Mouse (Mus musculus): ENCODE results near the gene Kcnq1.

The Kcnq1 gene

GRCm38 (mm10) chr7:143136561-143136960, 30.4 kb downstream of the Kcnq1 start:
- no peak for DNase-seq (ENCODE audit: low spot score)

- peak; percentile 84 for DNase-seq (ENCODE audit: low spot score)
Observed at GRCm38 (mm10) chr7:143138789-143139188, 32.6 kb downstream of the Kcnq1 start.

GRCm38 (mm10) chr7:143139932-143140331, 33.8 kb downstream of the Kcnq1 start:
- DNase-seq (ENCODE audit: low spot score): no peak

GRCm38 (mm10) chr7:143142680-143143079, 36.5 kb downstream of the Kcnq1 start:
- DNase-seq (ENCODE audit: low spot score): no peak

- DNase-seq (ENCODE audit: low spot score): no peak
Observed at GRCm38 (mm10) chr7:143147015-143147414, 40.9 kb downstream of the Kcnq1 start.

GRCm38 (mm10) chr7:143151171-143151570, 45.0 kb downstream of the Kcnq1 start:
- peak; percentile 86 for DNase-seq (ENCODE audit: low spot score)

- DNase-seq (ENCODE audit: low spot score): peak; percentile 75
Observed at GRCm38 (mm10) chr7:143152350-143152749, 46.2 kb downstream of the Kcnq1 start.

- peak; percentile 96 for DNase-seq (ENCODE audit: low spot score)
Observed at GRCm38 (mm10) chr7:143153915-143154373, 47.8 kb downstream of the Kcnq1 start.

GRCm38 (mm10) chr7:143154458-143154871, 48.3 kb downstream of the Kcnq1 start:
- peak; percentile 54 for DNase-seq (ENCODE audit: low spot score)

GRCm38 (mm10) chr7:143155257-143155656, 49.1 kb downstream of the Kcnq1 start:
- DNase-seq (ENCODE audit: low spot score): no peak

- no peak for DNase-seq (ENCODE audit: low spot score)
Observed at GRCm38 (mm10) chr7:143158690-143159425, 52.7 kb downstream of the Kcnq1 start.

GRCm38 (mm10) chr7:143159446-143159845, 53.3 kb downstream of the Kcnq1 start:
- DNase-seq (ENCODE audit: low spot score): no peak

- DNase-seq (ENCODE audit: low spot score): no peak
Observed at GRCm38 (mm10) chr7:143160057-143160456, 53.9 kb downstream of the Kcnq1 start.

GRCm38 (mm10) chr7:143162051-143162450, 55.9 kb downstream of the Kcnq1 start:
- no peak for DNase-seq (ENCODE audit: low spot score)

- DNase-seq (ENCODE audit: low spot score): no peak
Observed at GRCm38 (mm10) chr7:143164074-143164473, 57.9 kb downstream of the Kcnq1 start.

GRCm38 (mm10) chr7:143165687-143166265, 59.6 kb downstream of the Kcnq1 start:
- no peak for DNase-seq (ENCODE audit: low spot score)

- no peak for DNase-seq (ENCODE audit: low spot score)
Observed at GRCm38 (mm10) chr7:143167275-143167674, 61.1 kb downstream of the Kcnq1 start.

GRCm38 (mm10) chr7:143169371-143169770, 63.2 kb downstream of the Kcnq1 start:
- DNase-seq (ENCODE audit: low spot score): no peak

GRCm38 (mm10) chr7:143172914-143173547, 66.9 kb downstream of the Kcnq1 start:
- no peak for DNase-seq (ENCODE audit: low spot score)

- DNase-seq (ENCODE audit: low spot score): no peak
Observed at GRCm38 (mm10) chr7:143174633-143175032, 68.5 kb downstream of the Kcnq1 start.

GRCm38 (mm10) chr7:143178831-143179230, 72.7 kb downstream of the Kcnq1 start:
- no peak for DNase-seq (ENCODE audit: low spot score)

- DNase-seq (ENCODE audit: low spot score): no peak
Observed at GRCm38 (mm10) chr7:143180761-143181160, 74.6 kb downstream of the Kcnq1 start.

GRCm38 (mm10) chr7:143181311-143181710, 75.1 kb downstream of the Kcnq1 start:
- no peak for DNase-seq (ENCODE audit: low spot score)

All from retina, embryonic 14.5 days (tissue).